Mouse (Mus musculus): ENCODE measurements around the gene Cables2.

- no peak for TF ChIP-seq MAFK (IDR thresholded peaks at IDR 0.05; ENCODE audit: insufficient read depth, low read depth, low read length)
- TF ChIP-seq HCFC1 (IDR thresholded peaks at IDR 0.05; ENCODE audit: borderline replicate concordance, insufficient read depth, low read length) = no peak
- TF ChIP-seq CHD2 (IDR thresholded peaks at IDR 0.05; ENCODE audit: low read depth, low read length) = no peak
- no peak for TF ChIP-seq ZC3H11A (IDR thresholded peaks at IDR 0.05; ENCODE audit: borderline replicate concordance, low read depth, low read length)
- no peak for TF ChIP-seq ZNF384 (IDR thresholded peaks at IDR 0.05; ENCODE audit: low read depth, low read length)
Measured at GRCm38 (mm10) chr2:180236500-180236899, 36.8 kb downstream of the Cables2 start.

Measured in ES-E14 (cell line).